Mouse (Mus musculus) myocyte (in vitro differentiated cells): Measurements from ENCODE around the gene Limd1. TPM values are rescaled to one million over a fixed set of nuclear protein-coding genes. Genes with fewer than 3 reads are reported as not detected.

ENCODE experiments used
- H3K27me3 ChIP-seq: one replicate; pipeline ENCODE4 v1.6.1; 2011; ENCODE audit not compliant: control insufficient read depth, insufficient read depth, insufficient read length
- H3K36me3 ChIP-seq: one replicate; pipeline ENCODE4 v1.6.1; 2011; ENCODE audit not compliant: control insufficient read depth, insufficient read depth
- H3K4me2 ChIP-seq: one replicate; pipeline ENCODE4 v1.6.1; 2011; ENCODE audit warnings: low read depth, control low read depth
- H3K4me3 ChIP-seq: one replicate; pipeline ENCODE4 v1.5.1; 2011; ENCODE audit warnings: mild to moderate bottlenecking, control low read depth, moderate library complexity
- H3K79me2 ChIP-seq: one replicate; pipeline ENCODE4 v1.6.1; 2011; ENCODE audit not compliant: control insufficient read depth, insufficient read depth
- H3ac ChIP-seq: one replicate; pipeline ENCODE4 v1.6.1; 2011; ENCODE audit not compliant: control insufficient read depth, insufficient read length
- CEBPB ChIP-seq: IDR thresholded peaks from 2 replicates; pipeline ENCODE4 v1.6.1; 2011; ENCODE audit warnings: mild to moderate bottlenecking, moderate library complexity; ENCODE audit not compliant: poor library complexity, insufficient read depth, severe bottlenecking
- E2F4 ChIP-seq: IDR thresholded peaks from one replicate; pipeline ENCODE4 v1.6.1; 2011; ENCODE audit warnings: mild to moderate bottlenecking, control low read depth, moderate library complexity; ENCODE audit not compliant: insufficient read depth
- MAX ChIP-seq: IDR thresholded peaks from one replicate; pipeline ENCODE4 v1.6.1; 2011; ENCODE audit warnings: low read depth, mild to moderate bottlenecking, control low read depth
- MYOD1 ChIP-seq, 3 experiments: IDR thresholded peaks; one replicate each; pipeline ENCODE4 v1.6.1; 2011; ENCODE audit warnings: control low read depth in 2 of 3, low read depth in 2 of 3, mild to moderate bottlenecking in 2 of 3, moderate library complexity in 1 of 3; ENCODE audit not compliant: insufficient read length in 2 of 3, control insufficient read depth in 1 of 3
- MYOG ChIP-seq, 3 experiments: IDR thresholded peaks; one replicate each; pipeline ENCODE4 v1.6.1; 2011; ENCODE audit warnings: control low read depth in 2 of 3, low read depth in 2 of 3, mild to moderate bottlenecking in 2 of 3; ENCODE audit not compliant: insufficient read length in 2 of 3, control insufficient read depth in 1 of 3, insufficient read depth in 1 of 3
- POLR2A ChIP-seq: IDR thresholded peaks from one replicate; pipeline ENCODE4 v1.6.1; 2011; ENCODE audit warnings: low read depth, mild to moderate bottlenecking, control low read depth, moderate library complexity; ENCODE audit not compliant: insufficient read length
- POLR2AphosphoS2 ChIP-seq: IDR thresholded peaks from one replicate; pipeline ENCODE4 v1.6.1; 2011; ENCODE audit warnings: low read depth, control low read depth; ENCODE audit not compliant: insufficient read length
- REST ChIP-seq: IDR thresholded peaks from one replicate; pipeline ENCODE4 v1.6.1; 2011; ENCODE audit warnings: mild to moderate bottlenecking, control low read depth, moderate library complexity; ENCODE audit not compliant: insufficient read depth, insufficient read length
- SRF ChIP-seq: IDR thresholded peaks from one replicate; pipeline ENCODE4 v1.6.1; 2011; ENCODE audit warnings: low read depth; ENCODE audit not compliant: control insufficient read depth, insufficient read length
- TCF12 ChIP-seq: IDR thresholded peaks from one replicate; pipeline ENCODE4 v1.6.1; 2011; ENCODE audit warnings: mild to moderate bottlenecking, control low read depth; ENCODE audit not compliant: poor library complexity, insufficient read depth, severe bottlenecking
- TCF3 ChIP-seq: IDR thresholded peaks from one replicate; pipeline ENCODE4 v1.6.1; 2011; ENCODE audit warnings: low read depth, control low read depth; ENCODE audit not compliant: insufficient read length
- USF1 ChIP-seq: IDR thresholded peaks from one replicate; pipeline ENCODE4 v1.6.1; 2011; ENCODE audit warnings: low read depth, mild to moderate bottlenecking, control low read depth, moderate library complexity
- polyA plus RNA-seq: library from polyadenylated mRNA; unstranded; fragments of >200 nt; fragmentation: generic; extraction: Trizol; gene quantifications from one replicate; pipeline ENCODE4 v1.2.1, GENCODE M21; 2012; ENCODE audit warnings: missing spikeins

The Limd1 gene
- polyA plus RNA-seq, 1 experiment, result 23.5 TPM

DNA sequence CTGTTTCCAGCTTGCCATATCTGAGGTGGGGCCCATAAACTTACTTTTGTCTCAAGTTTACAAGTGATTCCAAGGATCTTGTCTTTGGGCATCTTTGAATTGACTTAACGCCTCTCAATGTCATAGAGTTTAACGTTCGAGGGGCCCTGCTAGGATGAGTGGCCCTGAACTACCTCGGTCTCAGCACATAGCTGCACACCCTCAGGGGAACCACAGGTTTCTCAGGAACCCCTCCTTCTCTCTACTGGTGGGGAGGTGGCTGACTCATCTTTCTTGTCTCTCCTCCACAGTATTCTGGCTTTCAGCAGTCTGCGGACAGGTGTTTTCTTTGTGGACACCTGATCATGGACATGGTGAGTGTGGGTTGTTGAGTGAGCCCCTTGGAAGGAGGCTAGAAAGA lies 32.4 kb downstream of the Limd1 start:
- no peak for TF ChIP-seq MYOD1 (IDR thresholded peaks at IDR 0.05; ENCODE audit: control insufficient read depth in 1 of 3, insufficient read length in 2 of 3, low read depth in 2 of 3)
- no peak for TF ChIP-seq MYOG (IDR thresholded peaks at IDR 0.05; ENCODE audit: control insufficient read depth in 1 of 3, insufficient read depth in 1 of 3, insufficient read length in 2 of 3, low read depth in 2 of 3)
- TF ChIP-seq POLR2AphosphoS2, result no peak
- no peak for TF ChIP-seq MAX
- no peaks in the 10 kb centered on the region for H3K79me2 ChIP-seq
- H3K36me3 ChIP-seq, result peaks cover 19% of the 10 kb centered on the region
- H3K4me2 ChIP-seq, result no peak overlapping the region
- H3K27me3 ChIP-seq, result no peaks in the 10 kb centered on the region
- no peak overlapping the region for H3K4me3 ChIP-seq
- H3ac ChIP-seq, result no peak overlapping the region

DNA sequence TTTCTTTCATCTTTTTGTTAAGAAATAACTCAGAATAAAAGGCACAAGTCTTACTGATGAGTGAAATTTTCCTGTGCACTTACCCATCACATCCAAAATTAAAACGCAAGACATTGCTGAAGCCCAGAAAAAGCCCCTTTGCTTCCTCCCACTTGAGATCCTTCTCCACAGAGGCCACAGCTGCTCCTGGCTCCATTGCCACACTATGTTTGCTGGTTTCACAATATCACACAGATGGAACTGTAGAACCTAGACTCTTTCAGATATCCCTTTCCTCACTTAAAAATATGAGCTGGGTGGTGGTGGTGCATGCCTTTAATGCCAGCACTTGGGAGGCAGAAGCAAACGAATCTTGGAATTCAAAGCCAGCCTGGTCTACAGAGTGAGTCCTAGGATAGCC lies 34.0 kb downstream of the Limd1 start:
- H3K4me3 ChIP-seq, result no peak overlapping the region
- H3K79me2 ChIP-seq, result no peaks in the 10 kb centered on the region
- TF ChIP-seq SRF (no peak), TCF3 (no peak), MYOG (IDR thresholded peaks at IDR 0.05; ENCODE audit: control insufficient read depth in 1 of 3, insufficient read depth in 1 of 3, insufficient read length in 2 of 3, low read depth in 2 of 3) (no peak), POLR2A (no peak), USF1 (no peak)
- no peaks in the 10 kb centered on the region for H3K27me3 ChIP-seq
- no peak overlapping the region for H3K4me2 ChIP-seq
- peaks cover 19% of the 10 kb centered on the region for H3K36me3 ChIP-seq
- no peak overlapping the region for H3ac ChIP-seq

GRCm38 (mm10) chr9:123515087-123515486 lies 36.6 kb downstream of the Limd1 start:
- no peak overlapping the region for H3K4me3 ChIP-seq
- H3K79me2 ChIP-seq, result no peaks in the 10 kb centered on the region
- no peak overlapping the region for H3K4me2 ChIP-seq
- H3K36me3 ChIP-seq, result peaks cover 33% of the 10 kb centered on the region
- no peaks in the 10 kb centered on the region for H3K27me3 ChIP-seq
- H3ac ChIP-seq, result no peak overlapping the region
- TF ChIP-seq E2F4 (no peak), POLR2AphosphoS2 (no peak)

GRCm38 (mm10) chr9:123516641-123517385 lies 38.3 kb downstream of the Limd1 start:
- Histone ChIP-seq H3K4me3 (no peak overlapping the region), H3ac (no peak overlapping the region), H3K79me2 (no peaks in the 10 kb centered on the region)

DNA sequence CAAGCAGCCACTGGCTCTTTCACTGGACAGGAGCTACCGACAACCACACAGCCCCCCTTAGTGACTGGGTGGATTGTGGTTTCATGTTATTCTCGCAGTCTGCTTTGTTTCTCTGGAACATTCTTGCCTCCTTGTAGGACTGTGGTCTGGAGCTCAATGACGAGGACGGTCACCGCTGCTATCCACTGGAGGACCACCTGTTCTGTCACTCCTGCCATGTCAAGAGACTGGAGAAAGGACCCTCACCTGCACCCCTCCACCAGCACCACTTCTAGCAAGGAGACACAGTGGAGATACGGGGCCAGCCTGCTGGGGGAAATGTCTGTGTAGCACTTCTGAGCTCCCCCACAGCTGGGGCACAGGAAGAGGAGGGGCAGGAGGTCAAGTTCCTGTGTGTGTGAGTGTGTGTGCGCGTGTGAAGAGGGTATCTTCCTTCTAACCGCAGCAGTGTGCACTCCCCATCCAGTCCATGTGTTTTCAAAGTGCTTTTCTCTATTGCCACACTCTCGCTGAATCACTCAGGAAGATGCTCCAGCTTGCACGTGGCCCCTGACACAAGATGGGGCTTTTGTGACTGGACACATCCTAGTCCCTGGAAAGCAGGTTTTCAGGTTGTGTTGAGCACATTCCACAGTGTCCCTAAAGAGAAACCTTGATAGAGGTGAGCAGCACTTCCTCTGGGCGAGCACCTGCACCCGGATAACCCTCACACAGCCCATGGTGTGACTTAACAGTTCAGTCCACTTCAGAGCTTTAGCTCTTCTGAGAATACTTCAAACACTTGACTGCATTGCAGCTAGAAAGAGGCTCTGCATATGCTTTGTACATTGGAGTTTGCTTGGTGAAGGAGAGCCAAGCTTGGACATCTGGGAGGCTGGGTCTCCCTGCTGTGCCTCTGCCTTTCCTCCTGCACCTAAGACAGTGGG lies 40.7 kb downstream of the Limd1 start:
- H3K79me2 ChIP-seq, result no peaks in the 10 kb centered on the region
- no peak overlapping the region for H3K4me2 ChIP-seq

More at GRCm38 (mm10) chr9:123516641-123517385, 38.3 kb downstream of the Limd1 start:
- no peaks in the 10 kb centered on the region for H3K27me3 ChIP-seq
- no peak overlapping the region for H3K4me2 ChIP-seq
- H3K36me3 ChIP-seq, result peaks cover 28% of the 10 kb centered on the region
- no peak for TF ChIP-seq POLR2AphosphoS2
- no peak for TF ChIP-seq TCF3
- no peak for TF ChIP-seq POLR2A
- TF ChIP-seq CEBPB, result no peak
- no peak for TF ChIP-seq REST
- no peak for TF ChIP-seq USF1
- TF ChIP-seq E2F4, result no peak
- TF ChIP-seq SRF, result no peak
- no peak for TF ChIP-seq TCF12
- TF ChIP-seq MYOG (IDR thresholded peaks at IDR 0.05; ENCODE audit: control insufficient read depth in 1 of 3, insufficient read depth in 1 of 3, insufficient read length in 2 of 3, low read depth in 2 of 3), result no peak
- no peak for TF ChIP-seq MYOD1 (IDR thresholded peaks at IDR 0.05; ENCODE audit: control insufficient read depth in 1 of 3, insufficient read length in 2 of 3, low read depth in 2 of 3)

More for the DNA sequence above, 40.7 kb downstream of the Limd1 start:
- Histone ChIP-seq H3ac (no peak overlapping the region), H3K4me3 (no peak overlapping the region), H3K36me3 (peaks cover 20% of the 10 kb centered on the region), H3K27me3 (no peaks in the 10 kb centered on the region)
- no peak for TF ChIP-seq POLR2AphosphoS2
- TF ChIP-seq MYOD1 (IDR thresholded peaks at IDR 0.05; ENCODE audit: control insufficient read depth in 1 of 3, insufficient read length in 2 of 3, low read depth in 2 of 3), result peak; percentile 40 to 89 (median 82)
